Mouse (Mus musculus): Measurements from ENCODE around the gene 2410004P03Rik. TPM values are rescaled to one million over a fixed set of nuclear protein-coding genes. Genes with fewer than 3 reads are reported as not detected.
"Not testable (repeated sequence)": the region's sequence is repeated elsewhere in the genome, so short reads cannot be mapped to it uniquely, and the experiment has no call there.

2410004P03Rik gene
- polyA plus RNA-seq, 1 experiment: 0.28 TPM

DNA sequence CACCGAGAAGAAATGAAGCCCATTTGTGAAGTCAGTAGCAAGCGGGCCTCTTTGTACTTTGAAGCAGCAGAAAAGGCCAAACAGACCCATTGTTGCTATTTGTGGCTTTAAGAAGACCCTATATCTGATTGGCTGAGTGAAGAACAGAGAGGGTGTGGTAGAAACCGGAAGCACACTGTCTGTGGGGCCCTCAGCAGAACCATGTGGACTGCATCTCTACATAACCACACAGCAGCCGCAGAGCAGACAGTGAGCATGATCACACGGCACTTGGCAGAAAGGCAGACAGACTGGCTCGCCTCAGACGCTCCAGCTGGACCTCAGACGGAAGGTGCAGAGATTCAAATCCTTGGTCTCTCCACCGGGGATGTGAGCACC lies 21.9 kb upstream of the 2410004P03Rik start:
- H3K27me3 ChIP-seq (ENCODE audit: control insufficient read depth, insufficient read depth, low read length, poor library complexity, severe bottlenecking): no peaks in the 10 kb centered on the region
- no peak for TF ChIP-seq CTCF (IDR thresholded peaks at IDR 0.05; ENCODE audit: low read depth, low read length)
- TF ChIP-seq POLR2A (IDR thresholded peaks at IDR 0.05; ENCODE audit: insufficient read depth, low read length): no peak
- no peak for TF ChIP-seq EP300 (IDR thresholded peaks at IDR 0.05; ENCODE audit: insufficient read depth, low read depth, low read length)
- no peaks in the 10 kb centered on the region for H3K9me3 ChIP-seq (replicated peaks; ENCODE audit: control insufficient read depth, insufficient read depth, low read length, poor library complexity, severe bottlenecking)
- no peaks in the 10 kb centered on the region for H3K36me3 ChIP-seq (ENCODE audit: control insufficient read depth, insufficient read depth, low read length, poor library complexity, severe bottlenecking)
- no peak overlapping the region for H3K27ac ChIP-seq (ENCODE audit: insufficient read depth, low read length)
- no peaks in the 10 kb centered on the region for H3K4me1 ChIP-seq (ENCODE audit: control insufficient read depth, insufficient read depth, low read length)
- no peak overlapping the region for H3K9ac ChIP-seq (ENCODE audit: low read depth, poor library complexity, severe bottlenecking)
- no peak overlapping the region for H3K4me3 ChIP-seq (ENCODE audit: low read depth, low read length)

DNA sequence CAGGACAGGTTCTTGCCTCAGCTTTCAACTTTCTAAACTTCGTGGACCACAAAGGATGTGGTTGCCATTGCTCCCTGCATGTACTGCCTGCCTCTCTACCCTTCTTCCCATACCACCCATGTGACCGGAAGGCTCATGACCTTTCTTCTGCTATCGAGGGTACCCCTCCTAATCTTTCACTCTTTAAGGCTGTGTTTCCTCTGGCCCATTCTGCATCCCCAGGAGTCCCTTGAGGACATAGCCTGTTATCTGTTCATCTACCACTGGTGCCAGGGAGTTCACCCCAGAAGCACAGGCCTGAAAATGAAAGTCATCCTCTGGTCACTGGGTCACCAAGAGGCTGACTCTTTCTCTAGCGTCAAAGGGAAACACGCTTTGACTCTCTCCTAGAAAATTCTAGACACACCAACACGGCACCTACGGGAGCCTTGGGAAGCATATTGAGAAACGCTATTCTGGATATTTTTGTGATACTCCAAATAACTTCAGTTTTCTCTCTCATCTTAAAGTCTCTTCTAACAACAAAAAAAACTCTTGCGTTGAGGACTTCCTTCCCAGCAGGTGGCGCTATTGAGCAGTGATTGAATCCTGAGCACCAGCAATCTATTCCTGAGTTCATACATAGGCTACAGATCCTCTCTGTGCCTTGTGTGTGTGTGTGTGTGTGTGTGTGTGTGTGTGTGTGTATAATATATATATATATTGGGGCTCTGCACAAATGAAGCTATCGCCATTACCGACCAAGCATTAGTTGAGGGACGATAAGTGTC lies 21.4 kb upstream of the 2410004P03Rik start:
- Histone ChIP-seq H3K36me3 (ENCODE audit: control insufficient read depth, insufficient read depth, low read length, poor library complexity, severe bottlenecking) (no peaks in the 10 kb centered on the region), H3K4me3 (ENCODE audit: low read depth, low read length) (no peak overlapping the region), H3K9ac (ENCODE audit: low read depth, poor library complexity, severe bottlenecking) (no peak overlapping the region), H3K9me3 (replicated peaks; ENCODE audit: control insufficient read depth, insufficient read depth, low read length, poor library complexity, severe bottlenecking) (no peaks in the 10 kb centered on the region), H3K4me1 (ENCODE audit: control insufficient read depth, insufficient read depth, low read length) (no peaks in the 10 kb centered on the region), H3K27ac (ENCODE audit: insufficient read depth, low read length) (no peak overlapping the region), H3K27me3 (ENCODE audit: control insufficient read depth, insufficient read depth, low read length, poor library complexity, severe bottlenecking) (no peaks in the 10 kb centered on the region)
- TF ChIP-seq CTCF (IDR thresholded peaks at IDR 0.05; ENCODE audit: low read depth, low read length): no peak
- TF ChIP-seq EP300 (IDR thresholded peaks at IDR 0.05; ENCODE audit: insufficient read depth, low read depth, low read length): no peak
- TF ChIP-seq POLR2A (IDR thresholded peaks at IDR 0.05; ENCODE audit: insufficient read depth, low read length): no peak

DNA sequence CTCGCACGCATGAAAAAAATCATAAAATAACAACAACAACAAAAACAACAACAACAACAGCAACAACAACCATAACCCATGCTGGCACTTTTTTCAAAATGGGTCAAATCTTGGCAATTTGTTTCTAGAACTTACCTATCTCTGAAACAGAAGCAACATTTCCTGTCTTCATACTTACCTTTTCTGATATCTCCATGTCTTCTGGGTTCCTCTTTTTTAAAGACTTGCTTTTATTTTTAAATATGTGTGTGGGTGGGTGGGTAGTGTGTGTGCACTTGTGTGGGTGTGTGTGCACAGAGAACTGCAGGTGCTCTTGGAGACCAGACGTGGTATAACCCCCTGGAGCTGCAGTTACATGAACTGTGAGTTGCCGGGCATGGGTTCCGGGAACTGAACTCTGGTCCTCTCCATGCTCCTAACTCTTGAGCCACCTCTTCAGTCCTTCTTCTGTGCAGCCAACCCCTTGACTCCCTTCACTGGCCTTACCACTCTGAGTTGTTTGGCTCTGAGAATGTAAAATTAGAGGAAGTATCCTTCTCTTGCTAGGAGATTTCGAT lies 13.1 kb upstream of the 2410004P03Rik start:
- no peaks in the 10 kb centered on the region for H3K9me3 ChIP-seq (replicated peaks; ENCODE audit: control insufficient read depth, insufficient read depth, low read length, poor library complexity, severe bottlenecking)
- TF ChIP-seq POLR2A (IDR thresholded peaks at IDR 0.05; ENCODE audit: insufficient read depth, low read length) (no peak), CTCF (IDR thresholded peaks at IDR 0.05; ENCODE audit: low read depth, low read length) (no peak), EP300 (IDR thresholded peaks at IDR 0.05; ENCODE audit: insufficient read depth, low read depth, low read length) (no peak)
- H3K9ac ChIP-seq (ENCODE audit: low read depth, poor library complexity, severe bottlenecking): no peak overlapping the region
- no peaks in the 10 kb centered on the region for H3K4me1 ChIP-seq (ENCODE audit: control insufficient read depth, insufficient read depth, low read length)
- no peaks in the 10 kb centered on the region for H3K27me3 ChIP-seq (ENCODE audit: control insufficient read depth, insufficient read depth, low read length, poor library complexity, severe bottlenecking)
- no peak overlapping the region for H3K4me3 ChIP-seq (ENCODE audit: low read depth, low read length)
- no peaks in the 10 kb centered on the region for H3K36me3 ChIP-seq (ENCODE audit: control insufficient read depth, insufficient read depth, low read length, poor library complexity, severe bottlenecking)
- H3K27ac ChIP-seq (ENCODE audit: insufficient read depth, low read length): no peak overlapping the region

DNA sequence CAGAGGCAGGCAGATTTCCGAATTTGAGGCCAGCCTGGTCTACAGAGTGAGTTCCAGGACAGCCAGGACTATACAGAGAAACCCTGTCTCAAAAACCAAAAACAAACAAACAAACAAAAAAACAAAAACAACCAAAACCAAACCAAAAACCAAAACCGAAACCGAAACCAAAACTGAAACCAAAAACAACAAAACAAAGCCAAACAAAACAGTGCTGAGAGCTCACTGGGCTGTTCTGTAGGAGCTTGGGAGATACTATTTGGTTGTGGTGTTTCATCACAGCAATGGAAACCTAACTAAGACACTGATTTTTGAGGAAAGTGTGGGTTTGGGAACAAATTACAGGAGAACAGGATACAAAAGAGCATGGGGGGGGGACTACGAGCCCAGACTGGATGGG lies 10.6 kb upstream of the 2410004P03Rik start:
- Histone ChIP-seq H3K27ac (ENCODE audit: insufficient read depth, low read length) (no peak overlapping the region), H3K9ac (ENCODE audit: low read depth, poor library complexity, severe bottlenecking) (no peak overlapping the region), H3K9me3 (replicated peaks; ENCODE audit: control insufficient read depth, insufficient read depth, low read length, poor library complexity, severe bottlenecking) (no peaks in the 10 kb centered on the region), H3K27me3 (ENCODE audit: control insufficient read depth, insufficient read depth, low read length, poor library complexity, severe bottlenecking) (no peaks in the 10 kb centered on the region), H3K36me3 (ENCODE audit: control insufficient read depth, insufficient read depth, low read length, poor library complexity, severe bottlenecking) (no peaks in the 10 kb centered on the region), H3K4me1 (ENCODE audit: control insufficient read depth, insufficient read depth, low read length) (no peaks in the 10 kb centered on the region), H3K4me3 (ENCODE audit: low read depth, low read length) (no peak overlapping the region)
- no peak for TF ChIP-seq CTCF (IDR thresholded peaks at IDR 0.05; ENCODE audit: low read depth, low read length)
- TF ChIP-seq POLR2A (IDR thresholded peaks at IDR 0.05; ENCODE audit: insufficient read depth, low read length): no peak
- TF ChIP-seq EP300 (IDR thresholded peaks at IDR 0.05; ENCODE audit: insufficient read depth, low read depth, low read length): no peak

DNA sequence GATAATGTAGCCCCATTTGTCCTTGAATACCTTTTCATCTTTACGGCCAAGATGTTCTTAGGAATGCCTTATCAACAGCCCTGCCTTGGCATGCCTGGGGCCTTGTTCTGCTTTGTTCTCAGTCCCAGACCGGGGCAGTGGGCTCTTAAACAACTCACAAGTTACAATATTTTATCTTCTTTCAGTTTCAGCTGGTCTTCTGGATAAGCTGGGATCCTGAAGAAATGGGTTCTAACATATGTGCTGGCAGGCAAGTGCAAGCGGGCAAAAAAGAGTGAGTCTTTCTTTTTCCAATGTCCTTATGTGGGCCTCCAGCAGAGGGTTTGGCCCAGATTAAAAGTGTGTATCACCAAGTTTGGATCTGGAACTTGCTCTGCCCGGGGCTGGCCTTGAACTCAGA lies 9.6 kb upstream of the 2410004P03Rik start:
- H3K36me3 ChIP-seq (ENCODE audit: control insufficient read depth, insufficient read depth, low read length, poor library complexity, severe bottlenecking); H3K27me3 ChIP-seq (ENCODE audit: control insufficient read depth, insufficient read depth, low read length, poor library complexity, severe bottlenecking); H3K4me1 ChIP-seq (ENCODE audit: control insufficient read depth, insufficient read depth, low read length); H3K4me3 ChIP-seq (ENCODE audit: low read depth, low read length); H3K27ac ChIP-seq (ENCODE audit: insufficient read depth, low read length); H3K9ac ChIP-seq (ENCODE audit: low read depth, poor library complexity, severe bottlenecking); H3K9me3 ChIP-seq (replicated peaks; ENCODE audit: control insufficient read depth, insufficient read depth, low read length, poor library complexity, severe bottlenecking): not testable (repeated sequence)

DNA sequence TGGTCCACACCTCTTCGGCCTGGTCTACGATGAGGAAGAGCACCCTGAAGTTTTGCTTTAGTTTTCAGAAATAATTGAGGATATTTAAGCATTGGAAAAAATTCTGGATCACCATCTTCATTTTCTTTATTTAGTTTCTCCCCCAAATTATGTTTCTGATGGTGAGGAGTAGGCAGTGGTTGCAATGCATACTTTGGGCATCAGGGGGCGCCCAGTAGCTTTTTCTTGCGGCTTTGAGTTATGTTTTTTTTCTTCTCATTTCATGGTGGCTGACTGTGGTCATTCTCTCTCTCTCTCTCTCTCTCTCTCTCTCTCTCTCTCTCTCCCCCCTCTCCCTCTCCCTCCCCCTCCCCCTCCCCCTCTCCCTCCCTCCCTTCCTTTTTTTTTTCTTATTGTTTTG lies 6.9 kb upstream of the 2410004P03Rik start:
- H3K9ac ChIP-seq (ENCODE audit: low read depth, poor library complexity, severe bottlenecking): no peak overlapping the region
- no peaks in the 10 kb centered on the region for H3K4me1 ChIP-seq (ENCODE audit: control insufficient read depth, insufficient read depth, low read length)
- TF ChIP-seq EP300 (IDR thresholded peaks at IDR 0.05; ENCODE audit: insufficient read depth, low read depth, low read length) (no peak), CTCF (IDR thresholded peaks at IDR 0.05; ENCODE audit: low read depth, low read length) (peak; percentile 13)
- no peak overlapping the region for H3K4me3 ChIP-seq (ENCODE audit: low read depth, low read length)
- no peak overlapping the region for H3K27ac ChIP-seq (ENCODE audit: insufficient read depth, low read length)
- peaks cover 4% of the 10 kb centered on the region for H3K9me3 ChIP-seq (replicated peaks; ENCODE audit: control insufficient read depth, insufficient read depth, low read length, poor library complexity, severe bottlenecking)
- H3K27me3 ChIP-seq (ENCODE audit: control insufficient read depth, insufficient read depth, low read length, poor library complexity, severe bottlenecking): no peaks in the 10 kb centered on the region
- no peaks in the 10 kb centered on the region for H3K36me3 ChIP-seq (ENCODE audit: control insufficient read depth, insufficient read depth, low read length, poor library complexity, severe bottlenecking)
